ENCODE assay signal across 8 mouse cellular contexts in genomic region chr15:8443926-8444889, GRCm38 (mm10). TPM values are rescaled to one million over a fixed set of nuclear protein-coding genes. Genes with fewer than 3 reads are reported as not detected.
DNase-seq lines count a peak whose midpoint lies in the region; ATAC-seq and TF ChIP-seq lines count a peak whose summit lies in the region.

Nipbl (minus strand) TSS chr15:8444463.

- peak within 1 kb of the TSS; percentile 98 for H3K4me3 ChIP-seq in brown adipose tissue, adult 24 weeks (ENCODE audit: insufficient read depth, low read depth, low read length)
- H3K4me3 ChIP-seq in heart, embryonic 13.5 days, result peak within 1 kb of the TSS; percentile 83
- H3K4me3 ChIP-seq in liver, embryonic 11.5 days (ENCODE audit: low read depth, low read length), result peak within 1 kb of the TSS; percentile 97
- peak within 1 kb of the TSS; percentile 70 for H3K4me3 ChIP-seq in myocyte

- H3K27ac ChIP-seq in brown adipose tissue, adult 24 weeks (replicated peaks; ENCODE audit: low read depth, low read length), result peak within 1 kb of the TSS; percentile 90
- peak within 1 kb of the TSS; percentile 99 for H3K27ac ChIP-seq in heart, embryonic 13.5 days (replicated peaks)
- peak within 1 kb of the TSS; percentile 99 for H3K27ac ChIP-seq in liver, embryonic 11.5 days (ENCODE audit: low read depth, low read length)

- H3K4me1 ChIP-seq in brown adipose tissue, adult 24 weeks (ENCODE audit: control insufficient read depth, insufficient read depth, insufficient read length, low read length), result peaks cover 4% of the 10 kb centered on the region
- H3K4me1 ChIP-seq in heart, embryonic 13.5 days, result peaks cover 23% of the 10 kb centered on the region
- peaks cover 12% of the 10 kb centered on the region for H3K4me1 ChIP-seq in liver, embryonic 11.5 days (replicated peaks; ENCODE audit: control insufficient read depth, insufficient read depth, low read length)

- H3K9me3 ChIP-seq in heart, embryonic 13.5 days, result no peaks in the 10 kb centered on the region
- H3K9me3 ChIP-seq in liver, embryonic 11.5 days (ENCODE audit: control insufficient read depth, low read length), result no peaks in the 10 kb centered on the region

- DNase-seq in CD4-positive, CD25-positive, alpha-beta regulatory T cell, adult 2 months (ENCODE audit: low read depth, low spot score), result peak; percentile 95
- DNase-seq in kidney, postnatal 10 days, result peak; percentile 95
- peak; percentile 89 for DNase-seq in liver, embryonic 11.5 days (ENCODE audit: low spot score)
- peak; percentile 87 to 94 for DNase-seq in spleen, postnatal 4 days (ENCODE audit: low spot score in 2 of 2)

- H3K36me3 ChIP-seq in heart, embryonic 13.5 days, result no peaks in the 10 kb centered on the region
- no peaks in the 10 kb centered on the region for H3K36me3 ChIP-seq in liver, embryonic 11.5 days (ENCODE audit: control insufficient read depth, insufficient read depth, low read length)
- no peaks in the 10 kb centered on the region for H3K36me3 ChIP-seq in myocyte (ENCODE audit: control insufficient read depth, insufficient read depth)

- peak; percentile 72 for ATAC-seq in erythroid progenitor cell, adult 5-6 weeks (replicated peaks; ENCODE audit: low FRiP score, poor library complexity, severe bottlenecking)
- ATAC-seq in heart, embryonic 13.5 days (ENCODE audit: extremely low read depth, insufficient number of reproducible peaks, low FRiP score, low TSS enrichment), result peak; percentile 58
- ATAC-seq in liver, embryonic 11.5 days (replicated peaks; ENCODE audit: low FRiP score), result peak; percentile 78

- peaks cover 68% of the 10 kb centered on the region for H3K79me2 ChIP-seq in myocyte (ENCODE audit: control insufficient read depth, insufficient read depth)

- WGBS in heart, embryonic 13.5 days, result under 1% methylated on average over 62 of the region's 102 CpGs
- WGBS in liver, embryonic 11.5 days, result 1% methylated on average over 75 of the region's 102 CpGs

- H3ac ChIP-seq in myocyte (ENCODE audit: control insufficient read depth, insufficient read length), result peak within 1 kb of the TSS; percentile 99

- H3K4me2 ChIP-seq in heart, embryonic 13.5 days, result peak within 1 kb of the TSS; percentile 85
- peak within 1 kb of the TSS; percentile 95 for H3K4me2 ChIP-seq in liver, embryonic 11.5 days
- H3K4me2 ChIP-seq in myocyte (ENCODE audit: low read depth), result peak within 1 kb of the TSS; percentile 96

- no peaks in the 10 kb centered on the region for H3K27me3 ChIP-seq in heart, embryonic 13.5 days (replicated peaks)
- no peaks in the 10 kb centered on the region for H3K27me3 ChIP-seq in liver, embryonic 11.5 days (replicated peaks; ENCODE audit: control insufficient read depth, insufficient read depth, low read length)
- H3K27me3 ChIP-seq in myocyte (ENCODE audit: control insufficient read depth, insufficient read depth, insufficient read length), result no peaks in the 10 kb centered on the region

- peak within 1 kb of the TSS; percentile 98 for H3K9ac ChIP-seq in heart, embryonic 13.5 days
- H3K9ac ChIP-seq in liver, embryonic 11.5 days (ENCODE audit: low read depth, low read length), result peak within 1 kb of the TSS; percentile 99

- TF ChIP-seq POLR2A in myocyte (IDR thresholded peaks at IDR 0.05; ENCODE audit: insufficient read length, low read depth), result peak; percentile 82

TF ChIP-seq in myocyte, 11 proteins besides CTCF, POLR2A, EP300 and RAD21:
- TF ChIP-seq MAX (IDR thresholded peaks at IDR 0.05; ENCODE audit: low read depth) (no peak), MYOD1 (IDR thresholded peaks at IDR 0.05; ENCODE audit: control insufficient read depth in 1 of 3, insufficient read length in 2 of 3, low read depth in 2 of 3) (peak in 1 of 3 experiments; percentile 12), POLR2AphosphoS2 (IDR thresholded peaks at IDR 0.05; ENCODE audit: insufficient read length, low read depth) (peak; percentile 75), TCF3 (IDR thresholded peaks at IDR 0.05; ENCODE audit: insufficient read length, low read depth) (no peak), CEBPB (IDR thresholded peaks at IDR 0.05; ENCODE audit: insufficient read depth, poor library complexity, severe bottlenecking) (no peak), TCF12 (IDR thresholded peaks at IDR 0.05; ENCODE audit: insufficient read depth, poor library complexity, severe bottlenecking) (no peak), USF1 (IDR thresholded peaks at IDR 0.05; ENCODE audit: low read depth) (no peak), E2F4 (IDR thresholded peaks at IDR 0.05; ENCODE audit: insufficient read depth) (peak; percentile 50), MYOG (IDR thresholded peaks at IDR 0.05; ENCODE audit: control insufficient read depth in 1 of 3, insufficient read depth in 1 of 3, insufficient read length in 2 of 3, low read depth in 2 of 3) (peak in 1 of 3 experiments; percentile 2), SRF (IDR thresholded peaks at IDR 0.05; ENCODE audit: control insufficient read depth, insufficient read length, low read depth) (no peak), REST (IDR thresholded peaks at IDR 0.05; ENCODE audit: insufficient read depth, insufficient read length) (no peak)

RNA-seq across cellular contexts. Expression of gene Nipbl, which starts in this region (rescaled TPM):
- polyA plus RNA-seq in brown adipose tissue, adult 24 weeks (2012; ENCODE audit: insufficient read depth, insufficient read length, missing spikeins), result 13.6 and 15.4 TPM in 2 replicates
- total RNA-seq in erythroid progenitor cell, adult 5-6 weeks (2015; ENCODE audit: low replicate concordance), result 54.8 and 83.8 TPM in 2 replicates
- 66.6 and 69.1 TPM in 2 replicates for total RNA-seq in erythroid progenitor cell, adult 5-6 weeks (2017; ENCODE audit: low replicate concordance)
- 10.2 and 10.5 TPM in 2 replicates for polyA plus RNA-seq in heart, embryonic 13.5 days (2015; fragmentation: Nextera tagmentation; extraction: Ambion mirVana)
- 15.3 and 16.8 TPM in 2 replicates for polyA plus RNA-seq in liver, embryonic 11.5 days (2014; fragmentation: Nextera tagmentation; extraction: Ambion mirVana)
- polyA plus RNA-seq in myocyte (2012; fragmentation: generic; extraction: Trizol), result 6.5 TPM

Comparison
In these comparisons a context has a peak if more than half of its experiments do, and no peak if none do; other contexts are left out.
1. Peak in every context shown above with its lines: DNase-seq, ATAC-seq, H3K4me3 ChIP-seq and H3K27ac ChIP-seq.